17 mouse cellular contexts compared by ENCODE assay signal in genomic region chrX:163996754-163997153, GRCm38 (mm10). TPM values are rescaled to one million over a fixed set of nuclear protein-coding genes. Genes with fewer than 3 reads are reported as not detected.
DNase-seq lines count a peak whose midpoint lies in the region; ATAC-seq lines count a peak whose summit lies in the region.
"Had no signal": no experiment of that assay in that cellular context is flagged by ENCODE, and none has a peak within 500 bp of the region (broad histone marks: within the 10 kb centered on the region; RNA-seq: fewer than 3 reads in every experiment).

No protein-coding gene starts in this region.

- no peak for DNase-seq in left cerebral cortex, postnatal 36 days (ENCODE audit: low spot score in 2 of 2)
- no peak for DNase-seq in thymus, postnatal 25 days
- DNase-seq: adrenal gland, adult 2 months; adrenal gland, postnatal 10 days; adrenal gland, postnatal 25 days; cerebellum, adult 11 months; cerebellum, adult 18-20 months; cerebellum, adult 8-10 months; cerebellum, adult 9-11 months; cerebellum, postnatal 14 days; cerebellum, postnatal 36 days; embryo, embryonic 11 days had no signal

- intact Hi-C loops in left cerebral cortex, postnatal 36 days (cut with DNase I): no loop called here

- peak; percentile 85 for ATAC-seq in granulocyte monocyte progenitor cell, adult 5-6 weeks (replicated peaks; ENCODE audit: poor library complexity, severe bottlenecking)
- peak; percentile 75 for ATAC-seq in megakaryocyte, adult 5-6 weeks (ENCODE audit: poor library complexity, severe bottlenecking)
- 0 out of 2 replicates have a peak, but pooled peaks have one; percentile 26 for ATAC-seq in neutrophil, adult 5-6 weeks (ENCODE audit: extremely low read depth, insufficient number of reproducible peaks, low FRiP score, poor library complexity, severe bottlenecking)
- ATAC-seq: forebrain, embryonic 14.5 days; forebrain, embryonic 16.5 days had no signal

RNA-seq across cellular contexts. Expression of gene Car5b, which starts 31.0 kb away (rescaled TPM):
- not detected in 2 replicates for total RNA-seq in granulocyte monocyte progenitor cell, adult 5-6 weeks (2014; fragmentation: Nextera tagmentation)
- 0.43 TPM in 1 of 2 replicates, not detected in the other for total RNA-seq in granulocyte monocyte progenitor cell, adult 5-6 weeks (2017)
- total RNA-seq in megakaryocyte, adult 5-6 weeks (2015): 0.66 and 1.5 TPM in 2 replicates
- 0.15 and 0.81 TPM in 2 replicates for total RNA-seq in megakaryocyte, adult 5-6 weeks (2017)
- 0.25 and 0.47 TPM in 2 replicates for total RNA-seq in neutrophil, adult 5-6 weeks (2017)
- total RNA-seq in left cerebral cortex, postnatal 36 days (2021): 1 to 10 TPM; 3.2 TPM

RNA-seq across cellular contexts. Expression of gene Zrsr2, which starts 38.3 kb away (rescaled TPM):
- 28.7 and 44.5 TPM in 2 replicates for total RNA-seq in granulocyte monocyte progenitor cell, adult 5-6 weeks (2014; fragmentation: Nextera tagmentation)
- 42.5 and 65.0 TPM in 2 replicates for total RNA-seq in granulocyte monocyte progenitor cell, adult 5-6 weeks (2017)
- 25.4 and 30.4 TPM in 2 replicates for total RNA-seq in megakaryocyte, adult 5-6 weeks (2015)
- 22.5 and 37.1 TPM in 2 replicates for total RNA-seq in megakaryocyte, adult 5-6 weeks (2017)
- 52.7 and 58.8 TPM in 2 replicates for total RNA-seq in neutrophil, adult 5-6 weeks (2017)
- 10 to 100 TPM; 40.3 to 53.9 TPM for total RNA-seq in left cerebral cortex, postnatal 36 days (2021)

Comparison
In these comparisons a context has a peak if more than half of its experiments do, and no peak if none do; other contexts are left out.
1. ATAC-seq: peak in every context shown above with its lines; median percentile 85 in granulocyte monocyte progenitor cell, adult 5-6 weeks; 75 in megakaryocyte, adult 5-6 weeks; 26 in neutrophil, adult 5-6 weeks.